Mouse (Mus musculus) bone marrow, adult 2 months (tissue): Measurements from ENCODE around the gene Slc25a12.

Experiments
- CTCF ChIP-seq: fragments of 200-500 bp; IDR thresholded peaks from 2 replicates; pipeline ENCODE4 v1.5.1; 2011; ENCODE audit warnings: low read length, control low read depth; ENCODE audit not compliant: control insufficient read depth, insufficient read depth
- POLR2A ChIP-seq: fragments of 200-500 bp; IDR thresholded peaks from 2 replicates; pipeline ENCODE4 v1.6.1; 2011; ENCODE audit warnings: low read depth, mild to moderate bottlenecking, control low read depth, low read length, borderline replicate concordance; ENCODE audit not compliant: control insufficient read depth

DNA sequence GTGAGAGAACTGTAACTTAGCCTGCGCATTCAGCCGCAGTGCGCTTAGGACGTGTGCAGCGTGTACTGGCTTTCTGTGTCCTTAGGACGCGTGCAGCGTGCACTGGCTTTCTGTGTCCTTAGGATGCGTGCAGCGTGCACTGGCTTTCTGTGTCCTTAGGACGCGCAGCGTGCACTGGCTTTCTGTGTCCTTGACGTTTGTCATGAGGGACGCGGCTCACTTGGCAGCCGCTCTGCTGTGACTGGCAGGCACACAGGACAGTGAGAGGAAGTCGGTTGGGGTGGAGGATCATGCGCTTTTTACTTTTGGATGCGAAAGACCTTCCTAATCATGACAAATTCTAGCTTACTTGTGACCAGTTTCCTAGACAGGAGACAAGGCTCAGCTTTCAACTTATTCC is 103.0 kb downstream of the Slc25a12 start:
- TF ChIP-seq CTCF = no peak
- no peak for TF ChIP-seq POLR2A
